Mouse (Mus musculus) spleen, postnatal 36 days (tissue): ENCODE results near the gene Dydc1.
"Not testable (repeated sequence)": the region's sequence is repeated elsewhere in the genome, so short reads cannot be mapped to it uniquely, and the experiment has no call there.

Source experiments
- DNase-seq, 2 experiments: peaks; one replicate each; pipeline ENCODE4 v3.0.0; 2022; ENCODE audit warnings: low spot score in 2 of 2, mixed read lengths in 1 of 2

Dydc1 gene

GRCm38 (mm10) chr14:41072229-41072943, at the start of gene Dydc1:
Dydc1 (plus strand) TSS chr14:41072911.
- DNase-seq, result peak; percentile 8

- DNase-seq, result no peak
Measured at GRCm38 (mm10) chr14:41025087-41025486, 47.6 kb upstream of the Dydc1 start.

GRCm38 (mm10) chr14:41025594-41026284, 47.0 kb upstream of the Dydc1 start:
- no peak for DNase-seq

GRCm38 (mm10) chr14:41029303-41029702, 43.4 kb upstream of the Dydc1 start:
- DNase-seq, result no peak

GRCm38 (mm10) chr14:41030989-41031513, 41.7 kb upstream of the Dydc1 start:
- DNase-seq, result no peak

DNA sequence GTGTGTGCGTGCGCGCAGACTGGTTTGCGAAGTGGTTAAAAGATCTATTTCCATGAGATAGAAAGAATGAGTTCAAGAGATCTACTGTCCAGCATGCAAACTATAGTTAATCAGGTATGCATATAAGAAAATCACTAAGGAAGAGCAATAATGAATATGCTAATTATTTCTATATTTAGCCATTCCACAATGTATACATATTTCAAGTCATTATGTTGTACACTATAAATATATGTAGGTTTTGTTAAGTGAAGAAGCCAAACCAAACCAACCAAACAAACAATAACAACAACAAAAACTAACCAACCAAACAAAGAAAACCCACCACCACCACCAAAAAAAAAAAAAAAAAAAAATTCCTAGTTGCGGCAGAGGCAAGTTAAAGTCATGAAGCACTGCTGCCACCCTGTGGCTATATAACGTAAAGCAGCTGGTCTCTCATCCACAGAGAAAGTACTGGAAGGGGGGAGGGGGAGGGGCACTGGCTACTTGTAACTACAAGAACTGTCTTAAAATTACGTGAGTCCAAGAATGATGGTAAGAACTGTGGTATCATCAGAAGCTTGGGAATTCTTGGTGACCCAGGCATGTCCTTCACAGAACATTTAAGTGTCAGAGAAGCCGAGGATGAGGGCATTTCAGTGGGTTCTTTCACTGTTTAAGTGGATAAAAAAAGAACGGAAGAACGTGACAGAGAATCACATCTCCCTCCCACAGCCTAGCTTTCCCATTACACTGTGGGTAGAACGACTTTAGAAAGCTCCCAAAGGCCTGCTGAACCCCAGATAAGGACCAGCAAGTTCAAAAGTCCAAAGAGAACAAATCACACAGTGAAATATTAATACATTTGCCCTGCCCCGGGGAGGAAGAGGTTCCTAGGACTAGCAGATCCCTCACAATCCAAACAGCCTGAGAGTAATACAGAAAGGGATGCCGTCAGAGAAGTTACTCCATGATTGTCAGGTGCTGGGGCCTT, 39.3 kb upstream of the Dydc1 start:
- DNase-seq, result peak; percentile 56 to 67

DNA sequence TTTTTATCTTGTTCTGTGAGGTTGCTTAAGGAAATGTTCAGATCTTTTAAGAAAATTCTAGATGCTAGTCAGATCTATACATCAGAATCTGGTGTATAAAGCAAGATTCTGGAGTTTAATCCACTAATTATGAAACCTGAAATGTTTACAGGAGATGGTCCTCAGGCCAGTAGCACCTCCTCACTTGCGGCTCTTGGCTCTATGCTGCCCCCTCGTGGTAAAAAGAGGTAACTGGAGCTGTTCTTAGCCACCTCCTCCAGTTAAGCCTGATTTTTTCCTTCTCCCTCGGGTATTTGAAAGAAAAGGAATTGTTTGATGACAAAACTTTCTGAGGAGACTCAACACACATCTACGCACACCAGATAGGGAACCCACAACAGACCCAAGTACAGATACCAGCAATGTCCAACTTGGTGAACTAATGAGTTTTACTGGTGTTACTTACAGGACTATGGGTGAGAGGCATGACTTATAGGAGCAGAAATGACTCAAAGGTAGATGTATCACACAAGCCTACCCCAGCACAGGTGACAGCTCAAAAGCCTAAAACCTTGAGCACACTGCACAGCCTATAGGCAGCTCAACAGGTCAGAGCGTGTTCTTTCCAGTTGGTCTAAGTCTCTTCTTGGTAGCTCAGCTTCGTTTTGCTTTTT, 37.4 kb upstream of the Dydc1 start:
- peak; percentile 41 to 45 for DNase-seq

- no peak for DNase-seq
Measured at GRCm38 (mm10) chr14:41047402-41047801, 25.3 kb upstream of the Dydc1 start.

DNA sequence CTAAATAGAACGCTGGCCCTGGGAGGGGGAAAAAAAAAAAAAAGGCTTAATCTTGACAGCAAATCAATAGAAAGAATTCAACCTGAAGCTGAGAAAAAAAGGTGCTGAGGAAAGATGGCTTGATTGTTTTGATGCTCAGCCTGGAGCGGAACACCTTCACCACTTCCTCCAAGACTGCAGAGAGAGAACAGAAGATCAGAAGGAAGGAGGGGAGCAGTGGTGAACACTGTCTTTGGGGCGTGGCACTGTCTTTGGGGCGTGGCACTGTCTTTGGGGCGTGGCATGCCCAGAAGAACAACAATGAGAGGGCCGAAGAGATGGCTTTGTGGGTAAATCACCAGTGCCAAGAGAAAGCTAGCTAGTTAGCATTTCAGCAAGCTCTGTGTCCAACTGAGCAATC, 22.2 kb upstream of the Dydc1 start:
- peak; percentile 2 to 8 for DNase-seq

DNA sequence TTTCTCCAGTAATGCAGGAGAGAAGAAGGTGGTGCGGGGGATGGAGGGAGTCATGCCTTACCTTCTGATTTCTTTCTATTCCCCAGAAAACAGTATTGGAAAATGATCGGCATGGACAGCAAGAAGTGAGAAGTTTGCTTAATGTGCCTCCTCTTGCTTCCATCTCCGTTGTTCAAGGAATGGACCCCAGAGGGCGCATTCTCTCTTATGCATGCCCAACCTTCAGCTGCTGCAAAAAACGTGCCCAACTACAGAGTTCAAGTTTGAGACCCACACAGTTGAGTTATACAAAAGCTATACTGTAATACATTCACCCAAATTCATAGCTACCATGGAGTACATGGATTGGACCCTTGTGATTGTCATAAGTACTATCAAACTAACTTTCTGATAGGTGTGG, 20.2 kb upstream of the Dydc1 start:
- no peak for DNase-seq

DNA sequence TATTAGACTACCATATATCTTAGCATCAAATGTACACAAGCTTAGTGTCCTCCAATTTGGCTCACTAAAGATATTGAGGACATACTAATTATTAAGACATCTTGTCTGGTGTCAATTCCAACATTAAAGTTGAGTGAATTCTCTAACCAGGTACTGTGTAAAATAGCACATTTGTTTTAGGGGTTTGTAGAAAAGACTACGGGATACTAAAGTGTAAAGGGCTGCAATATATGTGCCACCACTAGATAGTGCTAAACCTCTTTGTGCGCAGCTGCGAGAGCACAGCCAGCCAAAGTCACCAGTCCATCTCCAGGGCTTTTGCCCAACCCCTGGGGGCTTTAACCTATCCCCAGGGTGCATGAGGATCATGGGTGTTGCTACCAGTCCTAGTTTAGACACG, 19.5 kb upstream of the Dydc1 start:
- DNase-seq, result not testable (repeated sequence)

- no peak for DNase-seq
Measured at GRCm38 (mm10) chr14:41065168-41065567, 7.5 kb upstream of the Dydc1 start.

DNA sequence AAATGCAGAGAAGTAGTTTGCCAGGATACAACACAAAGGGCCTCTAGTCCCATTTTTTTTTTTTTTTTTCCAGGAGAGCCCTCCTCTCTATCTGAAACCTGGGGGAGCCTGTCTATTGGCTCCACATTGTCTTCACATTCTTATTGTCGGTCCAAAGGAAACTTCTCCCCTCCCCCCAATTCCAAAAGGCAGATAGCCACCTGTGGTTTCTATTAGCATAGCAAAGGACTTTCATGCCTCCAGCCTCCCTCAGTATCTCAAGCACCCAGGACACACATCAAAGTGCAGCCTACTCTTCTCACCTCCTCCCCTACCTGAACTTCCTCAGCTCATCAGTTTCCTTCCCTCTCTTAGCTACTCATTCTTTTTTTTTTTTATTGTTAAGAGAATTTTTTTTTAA, 6.3 kb upstream of the Dydc1 start:
- no peak for DNase-seq

GRCm38 (mm10) chr14:41069108-41069507, 3.6 kb upstream of the Dydc1 start, which contains the start of gene Dydc2:
Dydc2 (minus strand) TSS chr14:41069208.
- no peak for DNase-seq

GRCm38 (mm10) chr14:41070343-41070742, 2.4 kb upstream of the Dydc1 start:
- DNase-seq, result no peak

- DNase-seq, result no peak
Measured at GRCm38 (mm10) chr14:41072944-41073275, 199 bp downstream of the Dydc1 start.

DNA sequence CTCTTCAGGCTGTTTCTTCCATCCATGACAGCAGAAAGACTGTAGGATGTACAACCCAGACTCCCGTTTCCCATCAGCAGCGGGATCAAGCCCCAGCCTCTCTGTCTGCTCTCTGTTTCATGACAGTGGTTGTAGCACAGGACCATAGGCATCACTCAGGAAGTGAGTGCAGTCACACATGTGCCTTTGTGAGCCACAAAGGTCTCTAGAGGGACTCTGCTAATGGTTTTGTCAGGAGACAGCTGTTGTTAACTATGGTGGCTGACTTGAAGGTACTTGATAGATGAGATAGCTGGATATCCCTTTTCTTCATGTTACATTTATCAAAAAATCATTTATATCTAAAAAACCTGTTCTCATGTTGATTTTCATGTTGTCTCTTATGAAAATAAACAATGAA, 9.7 kb downstream of the Dydc1 start:
- no peak for DNase-seq

- DNase-seq, result no peak
Measured at GRCm38 (mm10) chr14:41087509-41087908, 14.8 kb downstream of the Dydc1 start.

GRCm38 (mm10) chr14:41090777-41091176, 18.1 kb downstream of the Dydc1 start:
- peak in 1 of 2 experiments; percentile 1 for DNase-seq

DNA sequence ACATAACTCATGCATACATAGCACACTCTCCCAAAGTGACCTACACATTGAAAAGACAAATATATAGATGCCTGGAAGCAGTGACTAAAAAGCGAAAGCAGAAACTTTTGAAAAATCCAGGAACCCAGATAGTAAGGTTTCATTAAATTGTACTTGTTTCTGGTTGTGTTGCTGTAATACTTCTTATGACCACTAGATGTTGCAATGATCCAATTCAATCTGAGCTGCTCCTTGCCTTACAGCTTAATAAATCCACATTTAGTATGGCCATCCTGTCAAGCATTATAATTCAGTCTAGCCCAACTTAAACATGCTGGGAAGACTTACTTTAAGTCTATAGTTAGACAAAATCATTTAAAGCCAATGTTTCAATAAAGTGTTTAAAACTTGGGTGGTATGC, 21.4 kb downstream of the Dydc1 start:
- no peak for DNase-seq

DNA sequence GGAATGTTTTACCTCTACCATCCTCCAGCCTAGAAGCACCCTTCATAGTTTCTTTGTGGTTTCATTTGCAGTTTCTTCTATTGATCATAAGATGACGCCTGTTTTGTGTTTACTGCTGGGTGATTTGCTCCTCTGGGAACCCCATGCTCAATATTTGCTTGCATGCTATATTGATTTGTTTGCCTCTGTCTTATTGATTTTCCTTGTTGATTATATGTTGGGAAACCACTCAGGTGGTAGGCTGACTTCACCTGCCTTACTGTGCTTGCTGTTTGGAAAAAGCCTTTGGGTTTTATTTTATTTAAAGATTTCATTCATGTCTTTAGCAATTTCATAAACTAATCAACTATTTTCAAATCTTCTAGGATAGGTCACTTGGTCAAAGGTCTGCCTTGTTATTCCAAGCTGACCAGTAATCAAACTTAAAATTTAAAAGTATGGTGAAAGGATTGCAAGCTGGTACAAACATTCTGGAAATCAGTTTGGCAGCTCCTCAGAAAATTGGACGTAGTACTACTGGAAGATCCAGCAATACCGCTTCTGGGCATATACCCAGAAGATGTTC, 23.7 kb downstream of the Dydc1 start:
- no peak for DNase-seq
